Mouse (Mus musculus): ENCODE measurements around the gene Zfyve1.

The Zfyve1 gene

GRCm38 (mm10) chr12:83520311-83520890 is 76.6 kb downstream of the Zfyve1 start, which contains the start of gene Dcaf4:
Gene Dcaf4 (plus strand): TSS chr12:83520466.
- DNase-seq = peak; percentile 97 to 99

- no peak for DNase-seq
Measured at GRCm38 (mm10) chr12:83517580-83517979, 79.4 kb downstream of the Zfyve1 start.

GRCm38 (mm10) chr12:83514216-83514615 is 82.8 kb downstream of the Zfyve1 start:
- no peak for DNase-seq

DNA sequence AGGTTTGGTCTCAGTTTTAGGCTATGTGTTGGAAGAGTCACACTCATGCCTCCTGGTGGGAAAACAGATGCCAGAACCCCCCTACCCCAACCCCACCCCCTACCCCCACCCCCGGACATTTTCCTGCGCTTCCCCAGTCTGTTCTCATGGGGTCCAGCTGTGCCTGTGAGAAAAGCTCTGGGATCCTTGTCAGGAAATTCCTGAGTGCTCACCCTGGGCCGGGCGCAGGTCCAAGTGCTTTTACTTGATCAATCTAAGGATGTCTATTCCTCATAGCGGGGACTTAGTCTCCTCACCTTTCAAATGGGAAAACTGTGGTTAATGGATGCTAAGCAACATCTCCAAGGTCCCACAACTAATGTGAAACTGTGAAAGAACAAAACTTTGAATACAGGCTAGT is 83.8 kb downstream of the Zfyve1 start:
- peak in 1 of 2 experiments; percentile 12 for DNase-seq

- no peak for DNase-seq
Measured at GRCm38 (mm10) chr12:83512783-83513182, 84.2 kb downstream of the Zfyve1 start.

DNA sequence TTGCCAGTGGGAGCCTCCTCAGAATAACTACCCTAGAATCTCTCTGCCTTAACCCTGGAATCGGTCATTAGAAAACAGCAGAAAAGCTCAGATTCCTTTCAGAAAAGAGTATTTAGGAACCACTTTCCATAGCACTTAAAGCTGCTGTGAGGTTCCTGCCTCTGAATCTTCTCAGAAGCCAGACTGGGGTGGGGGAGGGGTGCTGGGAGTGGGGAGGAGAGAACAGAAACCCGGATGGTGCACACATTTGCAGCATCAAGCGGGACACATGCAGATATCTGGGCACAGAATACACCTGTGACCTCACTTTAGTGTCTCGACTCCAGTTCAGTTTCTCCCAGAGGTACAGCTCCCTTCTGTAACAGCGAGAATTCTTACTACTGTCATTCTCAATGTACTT is 86.4 kb downstream of the Zfyve1 start:
- DNase-seq = no peak

DNA sequence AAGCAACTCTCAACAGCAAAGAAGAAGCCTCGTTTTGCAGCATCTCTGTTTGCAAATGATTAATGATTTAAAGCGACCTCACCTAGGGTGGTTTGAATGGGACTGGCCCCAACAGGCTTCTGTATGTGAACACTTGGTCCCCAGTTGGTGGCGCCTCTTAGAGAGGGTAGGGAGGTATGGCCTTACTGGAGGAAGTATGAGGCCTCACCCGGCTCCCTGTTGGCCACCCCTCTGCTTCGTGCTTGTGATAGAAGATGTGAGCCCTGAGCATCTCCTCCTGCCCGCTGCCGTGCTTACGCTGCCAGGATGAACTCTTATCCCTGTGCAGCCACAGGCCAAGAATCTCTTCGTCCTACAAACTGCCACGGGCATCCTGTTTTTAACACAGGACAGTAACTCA is 90.5 kb downstream of the Zfyve1 start:
- no peak for DNase-seq

GRCm38 (mm10) chr12:83502190-83502589 is 94.8 kb downstream of the Zfyve1 start:
- DNase-seq = peak in 1 of 2 experiments; percentile 67

DNA sequence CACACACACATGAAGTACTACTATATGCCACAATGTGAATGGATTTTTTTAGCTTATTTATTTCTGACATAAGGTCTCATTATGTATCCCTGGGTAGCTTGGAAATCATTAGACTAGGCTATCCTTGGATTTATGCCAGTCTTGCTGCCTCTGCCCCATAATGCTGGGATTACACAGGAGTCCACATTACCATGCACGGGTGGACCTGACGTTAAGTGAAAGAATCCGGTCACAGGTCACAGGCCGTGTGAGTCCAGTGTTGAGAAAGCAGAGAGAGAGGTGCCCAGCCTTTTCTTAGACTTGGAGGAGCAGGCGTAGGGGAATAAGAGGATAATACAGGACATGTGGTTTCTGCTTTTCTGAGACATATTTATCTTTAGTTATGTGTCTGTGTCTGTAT is 97.8 kb downstream of the Zfyve1 start:
- DNase-seq = no peak

DNA sequence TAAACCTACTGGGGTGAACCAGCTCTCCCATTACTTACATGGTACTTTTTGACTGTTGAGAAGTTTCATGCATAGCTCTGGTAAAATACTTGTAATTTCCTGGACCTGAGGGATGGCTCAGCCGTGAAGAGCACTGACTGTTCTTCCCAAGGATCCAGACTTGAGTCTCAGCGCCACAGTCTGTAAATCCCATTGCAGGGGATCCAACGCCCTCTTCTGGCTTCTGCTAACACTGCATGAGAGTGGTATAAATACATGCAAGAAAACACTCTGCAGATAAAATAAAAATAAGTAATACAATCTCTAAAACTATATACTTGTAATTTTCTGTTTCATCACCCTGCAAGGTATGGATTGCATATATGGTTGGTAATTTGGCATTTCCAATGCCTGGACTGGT is 99.1 kb downstream of the Zfyve1 start:
- no peak for DNase-seq

DNA sequence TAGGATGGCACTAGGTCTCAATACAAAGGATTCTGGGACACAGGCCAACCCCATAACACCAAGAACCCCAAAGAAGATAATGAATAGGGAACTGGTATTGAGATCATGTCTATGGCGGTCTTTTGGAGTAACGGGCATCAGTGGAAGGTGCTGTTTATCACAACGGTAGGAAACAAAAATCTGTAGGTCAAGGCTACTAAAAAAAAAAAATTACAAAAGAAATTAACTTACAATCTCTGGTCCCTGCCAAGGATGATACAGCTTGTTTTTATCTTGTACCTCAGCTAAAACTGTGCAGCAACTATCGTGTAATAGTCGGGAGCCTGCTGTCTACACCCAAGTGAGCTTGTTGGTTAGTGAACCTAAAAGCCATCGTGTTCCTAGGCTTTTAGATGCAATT is 100.3 kb downstream of the Zfyve1 start:
- DNase-seq = no peak
